Mouse (Mus musculus): ENCODE data around the gene Erbin. TPM values are rescaled to one million over a fixed set of nuclear protein-coding genes. Genes with fewer than 3 reads are reported as not detected.

The Erbin gene
- polyA plus RNA-seq, 1 experiment = 15.7 TPM

DNA sequence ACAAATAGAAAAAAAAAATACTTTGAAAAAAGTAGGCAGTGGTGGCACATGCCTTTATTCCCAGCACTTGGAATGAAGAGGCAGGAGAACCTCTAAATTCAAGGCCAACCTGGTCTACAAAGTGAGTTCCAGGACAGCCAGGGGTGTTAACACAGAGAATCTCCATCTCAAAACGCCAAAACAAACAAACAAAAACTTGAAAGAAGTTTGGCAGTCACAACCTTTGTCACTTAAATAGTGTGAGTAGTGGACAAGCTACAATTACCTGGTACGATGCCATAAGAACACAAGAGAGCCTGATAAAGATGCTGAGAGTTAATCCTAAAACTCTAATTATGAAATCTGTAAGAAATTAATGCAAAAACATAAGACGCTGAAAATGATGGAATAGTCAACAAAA lies 8.0 kb downstream of the Erbin start:
- no peak overlapping the region for H3K4me3 ChIP-seq (ENCODE audit: low read depth, low read length)
- H3K36me3 ChIP-seq (ENCODE audit: control insufficient read depth, insufficient read depth, low read length) = no peaks in the 10 kb centered on the region
- no peak overlapping the region for H3K27ac ChIP-seq (ENCODE audit: insufficient read depth, low read depth, low read length)
- TF ChIP-seq CTCF (IDR thresholded peaks at IDR 0.05; ENCODE audit: extremely low read depth, insufficient read length, insufficient replicate concordance, low read depth, low read length) (no peak), POLR2A (IDR thresholded peaks at IDR 0.05; ENCODE audit: low read depth, low read length) (no peak)
- peaks cover 14% of the 10 kb centered on the region; the same call in 1 of the 2 replicates for H3K4me1 ChIP-seq (ENCODE audit: control insufficient read depth, insufficient read depth, insufficient read length, low read length)
- 51% methylated on average over 3 of the region's 3 CpGs for WGBS
- H3K27me3 ChIP-seq (ENCODE audit: control insufficient read depth, insufficient read depth, low read length) = no peaks in the 10 kb centered on the region

DNA sequence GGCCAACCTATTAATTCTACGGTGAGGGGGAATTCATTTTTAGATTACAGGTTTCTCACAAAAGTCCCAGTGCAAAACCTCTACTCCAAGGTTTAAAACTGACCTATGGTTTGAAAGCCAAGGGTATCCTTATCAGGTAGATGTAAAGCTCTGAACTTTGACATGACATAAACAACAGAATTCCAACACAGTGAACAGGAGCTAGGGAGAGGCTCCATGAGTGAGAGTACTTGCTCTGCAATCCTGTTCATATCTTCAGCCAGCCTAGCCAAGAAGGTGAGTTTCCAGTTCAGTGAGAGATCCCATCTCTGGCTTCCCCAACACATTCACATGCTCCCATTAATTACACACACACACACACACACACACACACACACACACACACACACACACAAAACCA lies 9.7 kb downstream of the Erbin start:
- Histone ChIP-seq H3K4me3 (ENCODE audit: low read depth, low read length) (no peak overlapping the region), H3K4me1 (ENCODE audit: control insufficient read depth, insufficient read depth, insufficient read length, low read length) (peaks cover 11% of the 10 kb centered on the region; the same call in 1 of the 2 replicates), H3K36me3 (ENCODE audit: control insufficient read depth, insufficient read depth, low read length) (no peaks in the 10 kb centered on the region), H3K27me3 (ENCODE audit: control insufficient read depth, insufficient read depth, low read length) (no peaks in the 10 kb centered on the region), H3K27ac (ENCODE audit: insufficient read depth, low read depth, low read length) (peak overlapping the region; percentile 52)
- TF ChIP-seq POLR2A (IDR thresholded peaks at IDR 0.05; ENCODE audit: low read depth, low read length) = no peak
- no peak for TF ChIP-seq CTCF (IDR thresholded peaks at IDR 0.05; ENCODE audit: extremely low read depth, insufficient read length, insufficient replicate concordance, low read depth, low read length)
- WGBS = 44% methylated on average over 1 of the region's 1 CpGs

DNA sequence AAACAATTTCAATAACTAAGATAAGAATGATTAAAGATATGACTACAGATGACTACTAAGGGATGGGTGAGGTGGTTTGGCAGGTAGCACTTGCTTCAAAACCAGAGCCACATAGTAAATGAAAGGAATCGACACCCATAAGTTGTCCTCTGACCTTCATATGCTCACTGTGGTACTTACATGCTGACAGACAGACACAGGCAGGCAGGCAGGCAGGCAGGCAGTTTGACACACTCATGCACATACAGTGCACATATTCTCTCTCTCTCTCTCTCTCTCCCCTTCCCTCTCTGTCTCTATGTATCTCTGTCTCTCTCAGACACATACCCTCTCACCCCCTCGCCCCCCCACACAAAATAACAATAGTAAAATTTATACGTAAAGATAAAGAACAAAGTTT lies 10.4 kb downstream of the Erbin start:
- no peaks in the 10 kb centered on the region for H3K36me3 ChIP-seq (ENCODE audit: control insufficient read depth, insufficient read depth, low read length)
- 36% methylated on average over 3 of the region's 3 CpGs for WGBS
- no peak for TF ChIP-seq CTCF (IDR thresholded peaks at IDR 0.05; ENCODE audit: extremely low read depth, insufficient read length, insufficient replicate concordance, low read depth, low read length)
- TF ChIP-seq POLR2A (IDR thresholded peaks at IDR 0.05; ENCODE audit: low read depth, low read length) = no peak

DNA sequence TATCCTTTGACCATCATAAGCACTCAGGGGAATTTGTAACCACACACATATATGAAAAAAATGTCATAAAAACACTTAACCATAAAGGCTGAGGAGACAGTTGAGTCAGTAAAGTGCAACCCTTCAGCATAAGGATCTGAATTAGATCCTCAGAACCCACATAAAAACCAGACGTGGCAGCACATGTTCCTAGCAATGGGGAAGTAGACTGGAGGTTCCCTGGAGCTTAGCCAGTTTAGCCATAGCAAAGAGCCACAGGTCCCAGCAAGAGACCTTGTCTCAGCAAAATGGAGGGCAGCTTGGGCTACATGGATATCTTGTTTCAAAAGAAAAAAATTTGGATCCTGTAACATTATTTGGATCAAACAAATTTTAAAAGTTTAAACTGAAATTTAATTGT lies 20.3 kb downstream of the Erbin start:
- H3K36me3 ChIP-seq (ENCODE audit: control insufficient read depth, insufficient read depth, low read length) = peaks cover 2% of the 10 kb centered on the region; the same call in 1 of the 2 replicates
- no peak overlapping the region for H3K4me3 ChIP-seq (ENCODE audit: low read depth, low read length)
- no peaks in the 10 kb centered on the region for H3K4me1 ChIP-seq (ENCODE audit: control insufficient read depth, insufficient read depth, insufficient read length, low read length)
- H3K27me3 ChIP-seq (ENCODE audit: control insufficient read depth, insufficient read depth, low read length) = no peaks in the 10 kb centered on the region
- WGBS = 66% methylated on average over 1 of the region's 1 CpGs
- H3K27ac ChIP-seq (ENCODE audit: insufficient read depth, low read depth, low read length) = no peak overlapping the region
- no peak for TF ChIP-seq CTCF (IDR thresholded peaks at IDR 0.05; ENCODE audit: extremely low read depth, insufficient read length, insufficient replicate concordance, low read depth, low read length)
- TF ChIP-seq POLR2A (IDR thresholded peaks at IDR 0.05; ENCODE audit: low read depth, low read length) = no peak

More for the DNA sequence above, 10.4 kb downstream of the Erbin start:
- no peak overlapping the region for H3K4me3 ChIP-seq (ENCODE audit: low read depth, low read length)
- no peaks in the 10 kb centered on the region for H3K27me3 ChIP-seq (ENCODE audit: control insufficient read depth, insufficient read depth, low read length)
- peaks cover 11% of the 10 kb centered on the region; the same call in 1 of the 2 replicates for H3K4me1 ChIP-seq (ENCODE audit: control insufficient read depth, insufficient read depth, insufficient read length, low read length)
- H3K27ac ChIP-seq (ENCODE audit: insufficient read depth, low read depth, low read length) = peak overlapping the region; percentile 64

DNA sequence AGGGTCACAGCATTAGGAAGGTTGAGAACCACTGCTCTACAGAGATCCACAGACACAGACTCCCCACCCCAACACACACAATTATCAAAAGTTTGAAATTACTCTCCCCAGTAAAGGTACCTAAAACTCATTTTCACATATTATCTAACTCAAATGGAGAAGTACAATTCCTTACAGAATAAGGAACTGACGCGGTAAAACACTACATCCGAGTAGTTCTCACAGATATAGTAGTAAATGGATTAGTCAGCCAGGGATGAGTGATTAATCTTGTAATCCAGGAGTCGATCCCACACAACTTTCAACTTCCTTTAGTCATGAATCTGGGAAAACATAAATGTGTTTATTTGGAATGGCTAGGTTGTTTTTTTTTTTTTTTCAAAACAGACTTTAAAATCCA lies 22.7 kb downstream of the Erbin start:
- WGBS = 87% methylated on average over 4 of the region's 4 CpGs

DNA sequence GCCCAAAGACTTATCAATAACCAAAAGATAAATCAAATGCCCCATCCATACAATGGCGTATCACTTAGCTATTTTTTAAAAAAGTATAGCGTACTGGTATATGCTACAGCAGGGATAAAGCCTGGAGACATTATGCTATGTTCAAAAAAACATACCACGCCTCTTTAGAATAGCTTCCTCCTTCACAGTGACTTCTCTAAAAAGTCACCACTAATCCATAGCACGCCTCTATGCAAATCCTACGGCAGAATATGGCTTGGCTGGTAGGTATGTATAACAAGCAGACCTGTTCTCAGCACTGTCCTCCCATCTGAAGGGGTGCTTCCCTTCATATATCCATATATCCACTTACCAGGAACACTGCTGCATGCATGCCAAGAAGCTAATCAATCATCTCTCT lies 27.2 kb downstream of the Erbin start:
- 83% methylated on average over 5 of the region's 5 CpGs for WGBS
- Histone ChIP-seq H3K4me3 (ENCODE audit: low read depth, low read length) (no peak overlapping the region), H3K36me3 (ENCODE audit: control insufficient read depth, insufficient read depth, low read length) (peaks cover 6% of the 10 kb centered on the region; the same call in 1 of the 2 replicates), H3K4me1 (ENCODE audit: control insufficient read depth, insufficient read depth, insufficient read length, low read length) (peaks cover 4% of the 10 kb centered on the region; the same call in 1 of the 2 replicates), H3K27me3 (ENCODE audit: control insufficient read depth, insufficient read depth, low read length) (no peaks in the 10 kb centered on the region), H3K27ac (ENCODE audit: insufficient read depth, low read depth, low read length) (no peak overlapping the region)
- TF ChIP-seq POLR2A (IDR thresholded peaks at IDR 0.05; ENCODE audit: low read depth, low read length) (no peak), CTCF (IDR thresholded peaks at IDR 0.05; ENCODE audit: extremely low read depth, insufficient read length, insufficient replicate concordance, low read depth, low read length) (no peak)

More for the DNA sequence above, 22.7 kb downstream of the Erbin start:
- peaks cover 2% of the 10 kb centered on the region; the same call in 1 of the 2 replicates for H3K36me3 ChIP-seq (ENCODE audit: control insufficient read depth, insufficient read depth, low read length)
- TF ChIP-seq CTCF (IDR thresholded peaks at IDR 0.05; ENCODE audit: extremely low read depth, insufficient read length, insufficient replicate concordance, low read depth, low read length) = no peak
- no peak for TF ChIP-seq POLR2A (IDR thresholded peaks at IDR 0.05; ENCODE audit: low read depth, low read length)
- no peak overlapping the region for H3K4me3 ChIP-seq (ENCODE audit: low read depth, low read length)
- no peaks in the 10 kb centered on the region for H3K4me1 ChIP-seq (ENCODE audit: control insufficient read depth, insufficient read depth, insufficient read length, low read length)
- no peak overlapping the region for H3K27ac ChIP-seq (ENCODE audit: insufficient read depth, low read depth, low read length)
- no peaks in the 10 kb centered on the region for H3K27me3 ChIP-seq (ENCODE audit: control insufficient read depth, insufficient read depth, low read length)

DNA sequence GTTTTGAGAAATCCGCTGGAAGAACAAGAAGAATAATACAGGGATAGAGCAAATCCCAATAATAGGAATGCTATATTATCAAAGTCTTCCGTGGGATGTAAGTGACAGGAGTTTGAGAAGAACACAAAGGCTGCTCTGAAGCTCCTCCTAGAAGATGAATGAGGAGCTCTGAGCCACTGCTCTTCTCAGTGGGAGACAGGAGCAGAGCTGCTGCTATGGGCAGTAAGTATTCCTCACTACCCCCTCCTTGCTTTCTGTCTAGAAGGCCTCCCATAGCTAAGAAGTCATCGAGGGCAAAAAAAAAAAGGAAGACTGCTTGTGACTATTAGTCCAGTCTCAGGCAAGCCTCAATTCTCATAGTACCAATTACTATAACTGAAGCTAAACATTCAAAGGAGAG lies 30.3 kb downstream of the Erbin start:
- Histone ChIP-seq H3K27ac (ENCODE audit: insufficient read depth, low read depth, low read length) (no peak overlapping the region), H3K4me3 (ENCODE audit: low read depth, low read length) (no peak overlapping the region), H3K36me3 (ENCODE audit: control insufficient read depth, insufficient read depth, low read length) (peaks cover 10% of the 10 kb centered on the region), H3K27me3 (ENCODE audit: control insufficient read depth, insufficient read depth, low read length) (no peaks in the 10 kb centered on the region), H3K4me1 (ENCODE audit: control insufficient read depth, insufficient read depth, insufficient read length, low read length) (peaks cover 4% of the 10 kb centered on the region; the same call in 1 of the 2 replicates)
- WGBS = 63% methylated on average over 3 of the region's 3 CpGs
- TF ChIP-seq CTCF (IDR thresholded peaks at IDR 0.05; ENCODE audit: extremely low read depth, insufficient read length, insufficient replicate concordance, low read depth, low read length) (no peak), POLR2A (IDR thresholded peaks at IDR 0.05; ENCODE audit: low read depth, low read length) (no peak)
